Mouse (Mus musculus): ENCODE measurements around the gene Dmxl2.

GRCm38 (mm10) chr9:54547536-54547935 is 46.1 kb upstream of the Dmxl2 start:
- TF ChIP-seq CTCF (conservative IDR thresholded peaks at IDR 0.05; ENCODE audit: low read length) (peak; percentile 72), NANOG (IDR thresholded peaks at IDR 0.05; ENCODE audit: borderline replicate concordance, low read length) (no peak)

Measured in E14TG2a.4 (cell line).